Mouse (Mus musculus) kidney, adult 2 months (tissue): Measurements from ENCODE around the gene Meox2.
"Not testable (repeated sequence)": the region's sequence is repeated elsewhere in the genome, so short reads cannot be mapped to it uniquely, and the experiment has no call there.

Experiments used
- CTCF ChIP-seq: fragments of 200-500 bp; conservative IDR thresholded peaks from 2 replicates; pipeline ENCODE4 v1.5.1; 2011; ENCODE audit warnings: low read depth, mild to moderate bottlenecking, control low read depth, low read length, moderate library complexity, mixed read lengths; ENCODE audit not compliant: insufficient read depth, insufficient read length
- POLR2A ChIP-seq: fragments of 200-500 bp; IDR thresholded peaks from one replicate; pipeline ENCODE4 v1.6.1; 2011; ENCODE audit warnings: low read depth, low read length, control low read depth

- not testable (repeated sequence) for TF ChIP-seq POLR2A, CTCF
These were observed 28.3 kb upstream of the Meox2 start for GRCm38 (mm10) chr12:37080005-37080404.
